Mouse (Mus musculus) cerebellum, adult 11-12 months (tissue): ENCODE results near the gene Celf2.

Experiments used
- DNase-seq: peaks from one replicate; pipeline ENCODE4 v3.0.0; 2022

Gene Celf2

DNA sequence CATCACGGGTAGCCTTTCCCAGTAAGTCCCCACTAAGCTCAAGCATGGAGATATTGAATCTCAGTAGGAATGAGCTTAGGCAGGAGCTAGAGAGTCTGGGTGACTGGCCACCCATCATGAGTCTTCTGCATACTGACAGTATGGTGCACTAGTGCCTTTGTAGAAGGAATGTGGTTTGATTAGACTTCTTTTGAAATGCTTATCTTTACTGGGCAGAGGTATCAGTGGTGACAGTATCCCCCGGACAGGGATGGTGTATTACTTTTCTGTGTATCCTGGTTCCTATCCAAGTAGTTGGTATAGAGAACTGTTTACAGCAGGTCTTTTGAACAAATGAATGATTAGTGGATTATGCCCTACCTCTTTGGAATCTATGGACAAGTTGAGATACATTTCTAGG, 973.0 kb downstream of the Celf2 start:
- no peak for DNase-seq

DNA sequence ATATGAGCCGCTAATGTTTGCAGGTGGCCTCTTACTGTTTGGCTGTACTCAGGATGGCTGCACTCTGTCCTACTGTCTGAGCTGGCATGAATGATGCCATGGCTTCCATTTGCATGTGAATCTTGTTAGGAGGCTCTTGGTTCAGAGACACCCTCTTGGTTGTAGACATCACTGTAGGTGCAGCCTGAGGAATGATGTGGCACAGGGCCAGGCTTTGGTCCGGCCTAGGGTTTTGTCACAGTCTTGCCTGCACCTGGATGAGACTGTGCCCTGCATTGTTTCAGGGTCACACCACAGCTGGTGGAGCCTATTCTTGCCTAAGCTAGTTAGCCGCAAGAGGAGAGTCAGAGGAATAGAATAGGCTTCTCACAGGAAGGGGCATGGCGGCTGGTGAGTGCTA, 977.0 kb downstream of the Celf2 start:
- no peak for DNase-seq

DNA sequence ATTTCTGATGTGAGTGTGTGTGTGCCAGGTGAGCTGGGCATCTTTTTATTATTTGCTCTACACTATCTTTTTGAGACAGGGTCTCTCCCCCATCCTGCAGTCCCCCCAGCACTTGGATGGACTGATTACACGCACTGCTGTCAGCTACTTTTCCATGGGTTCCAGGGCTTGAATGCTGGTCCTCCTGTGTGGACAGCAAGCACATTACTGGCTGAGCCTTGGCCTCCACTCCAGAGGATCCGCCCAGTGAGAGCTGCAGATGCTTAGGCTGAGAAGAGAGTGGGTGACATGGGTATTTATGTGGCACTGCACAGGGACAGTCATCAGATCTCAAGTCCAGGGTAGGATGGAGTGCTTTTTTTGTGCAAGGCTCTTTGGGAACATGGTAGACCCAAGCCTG, 981.3 kb downstream of the Celf2 start:
- DNase-seq: no peak

DNA sequence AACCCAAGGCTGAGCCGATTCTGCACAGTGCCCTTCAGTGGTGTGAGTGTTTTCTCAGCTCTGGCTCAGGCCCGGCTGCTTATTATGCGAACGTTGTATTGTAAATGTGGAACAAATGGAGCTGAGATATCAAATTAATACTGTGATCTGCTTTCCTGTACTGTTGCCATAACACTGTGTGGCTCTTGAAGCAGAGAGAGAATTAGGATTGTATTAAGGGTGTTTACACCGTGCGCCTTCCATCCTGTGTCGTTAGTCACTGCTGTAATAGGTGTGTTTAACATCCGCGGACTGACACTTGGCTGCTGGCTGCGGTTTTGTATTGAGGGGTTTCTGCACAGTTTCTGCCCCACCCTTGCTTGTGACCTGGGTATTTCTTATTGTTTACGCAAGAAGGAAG, 982.5 kb downstream of the Celf2 start:
- DNase-seq: no peak

DNA sequence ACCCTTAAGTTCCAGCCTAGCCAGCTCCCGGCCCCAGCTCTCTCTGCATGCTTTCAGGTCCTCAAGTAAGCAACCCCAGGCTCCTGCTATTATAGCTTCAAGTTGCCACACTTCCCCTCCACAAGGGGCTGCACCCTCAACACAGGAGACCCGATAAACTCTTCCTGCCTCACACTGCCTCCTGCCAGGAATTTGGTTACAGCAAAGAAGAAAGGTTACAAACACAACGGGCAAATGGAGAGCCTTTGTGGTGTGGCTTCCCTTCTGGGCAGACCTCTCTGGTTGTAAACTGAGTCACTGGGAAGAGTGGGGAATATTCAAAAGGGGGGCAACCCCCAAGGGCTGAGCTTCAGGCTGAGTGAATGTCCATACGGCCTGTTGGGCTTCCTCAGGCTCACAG, 983.1 kb downstream of the Celf2 start:
- no peak for DNase-seq

DNA sequence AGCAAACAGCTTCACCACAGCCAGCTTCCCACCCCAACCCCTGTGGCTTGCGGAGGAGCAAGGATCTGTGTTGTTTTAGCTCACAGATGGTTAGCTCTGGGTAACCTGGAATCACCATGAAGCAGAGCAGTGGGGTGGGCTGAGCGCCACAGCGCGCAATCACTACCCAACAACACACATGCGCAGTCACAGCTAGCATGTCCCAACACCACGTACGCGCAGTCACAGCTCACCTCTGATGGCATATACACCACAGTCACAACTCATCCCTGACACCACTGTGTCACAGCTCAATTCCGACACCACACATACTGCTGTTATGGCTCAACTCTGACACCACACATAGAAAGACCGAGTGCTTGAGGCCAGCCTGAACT, 985.5 kb downstream of the Celf2 start:
- DNase-seq: no peak

DNA sequence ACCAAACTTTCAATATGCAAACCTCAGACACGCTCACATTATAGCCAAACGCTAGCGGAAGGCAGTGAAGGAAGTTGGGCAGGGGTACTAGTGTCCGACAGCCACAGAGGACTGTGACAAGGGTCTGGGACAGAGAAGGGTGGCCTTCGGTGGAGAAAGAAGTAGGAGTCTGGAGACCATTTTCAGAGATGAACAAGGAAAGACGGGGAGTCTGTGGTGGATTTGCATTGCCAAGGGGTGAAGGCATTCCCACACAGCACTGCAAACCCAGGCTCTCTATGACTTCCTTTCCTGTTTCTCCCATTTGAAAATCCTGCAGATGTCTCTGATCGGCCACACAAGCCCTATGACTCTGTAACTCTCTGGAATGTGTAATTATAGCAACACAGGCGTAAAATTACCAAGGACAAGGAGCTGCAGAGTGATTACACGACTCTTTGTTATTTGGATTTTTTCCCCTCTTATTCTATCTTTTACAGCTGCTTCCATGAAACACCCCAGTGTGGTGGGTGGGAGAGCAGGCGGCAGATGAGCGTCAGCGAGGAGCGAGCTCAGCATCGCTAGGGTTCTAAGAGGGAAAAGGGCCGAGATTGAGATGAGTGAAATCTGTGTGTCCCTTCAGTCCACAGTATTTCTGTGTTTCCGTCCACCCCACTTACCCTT, 986.0 kb downstream of the Celf2 start:
- DNase-seq: no peak

DNA sequence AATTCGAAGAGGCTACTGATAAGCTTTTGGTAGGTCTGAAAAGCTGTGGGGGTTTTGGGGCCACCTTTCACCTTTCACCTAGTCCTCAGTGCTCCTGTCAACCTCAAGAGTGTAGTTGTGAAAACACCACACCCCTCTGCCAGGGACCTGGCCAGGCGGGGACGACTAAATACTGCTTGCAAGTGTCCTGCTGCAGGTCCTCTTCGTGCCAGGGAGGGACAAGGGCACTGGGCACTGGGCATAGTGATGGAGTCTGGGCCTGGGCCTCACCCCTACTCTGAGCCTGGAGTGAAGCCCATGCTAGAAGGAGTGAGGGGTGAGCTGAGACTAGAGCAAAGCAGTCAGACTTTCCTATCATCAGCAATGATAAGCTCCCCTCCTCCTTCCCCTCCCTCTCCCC, 987.0 kb downstream of the Celf2 start:
- DNase-seq: no peak

DNA sequence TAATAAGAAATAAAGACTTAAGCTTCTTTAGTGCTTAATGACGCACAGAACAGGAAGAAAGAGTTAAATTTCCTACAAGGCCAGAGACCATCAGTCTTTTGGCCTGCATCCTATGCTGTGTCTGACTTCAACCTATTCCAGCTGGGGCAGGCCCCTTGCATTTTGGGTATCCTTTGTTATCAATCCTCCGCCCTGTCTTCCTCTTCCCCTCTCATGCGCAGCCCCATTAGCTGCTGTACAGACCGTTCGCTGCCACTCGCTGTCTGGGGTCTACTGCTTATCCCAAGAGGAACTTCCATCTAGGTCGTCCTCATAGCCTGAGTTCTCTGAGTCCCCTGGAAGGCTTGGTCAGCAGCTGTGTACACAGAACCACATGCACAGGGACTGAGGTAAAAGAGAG, 996.2 kb downstream of the Celf2 start:
- no peak for DNase-seq

DNA sequence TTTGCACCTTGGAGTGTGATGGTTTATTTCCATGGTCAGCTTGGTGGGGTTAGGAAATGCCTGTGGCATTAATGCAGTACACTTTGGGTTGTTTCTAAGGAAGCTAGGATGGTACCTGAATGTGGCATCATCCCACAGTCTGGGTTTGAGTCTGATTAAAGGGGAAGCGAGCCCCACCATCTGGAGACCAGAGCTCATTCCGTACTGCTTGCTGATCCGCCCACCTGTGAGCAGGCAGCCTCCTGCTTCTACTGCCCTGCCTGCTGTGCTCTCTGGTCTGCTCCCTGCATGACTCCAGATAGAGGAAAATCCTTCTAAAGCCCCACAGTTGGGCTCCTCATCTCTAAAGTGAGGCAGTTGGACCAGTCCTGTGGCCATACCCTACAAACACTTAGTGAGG, 1002.3 kb downstream of the Celf2 start:
- DNase-seq: no peak

DNA sequence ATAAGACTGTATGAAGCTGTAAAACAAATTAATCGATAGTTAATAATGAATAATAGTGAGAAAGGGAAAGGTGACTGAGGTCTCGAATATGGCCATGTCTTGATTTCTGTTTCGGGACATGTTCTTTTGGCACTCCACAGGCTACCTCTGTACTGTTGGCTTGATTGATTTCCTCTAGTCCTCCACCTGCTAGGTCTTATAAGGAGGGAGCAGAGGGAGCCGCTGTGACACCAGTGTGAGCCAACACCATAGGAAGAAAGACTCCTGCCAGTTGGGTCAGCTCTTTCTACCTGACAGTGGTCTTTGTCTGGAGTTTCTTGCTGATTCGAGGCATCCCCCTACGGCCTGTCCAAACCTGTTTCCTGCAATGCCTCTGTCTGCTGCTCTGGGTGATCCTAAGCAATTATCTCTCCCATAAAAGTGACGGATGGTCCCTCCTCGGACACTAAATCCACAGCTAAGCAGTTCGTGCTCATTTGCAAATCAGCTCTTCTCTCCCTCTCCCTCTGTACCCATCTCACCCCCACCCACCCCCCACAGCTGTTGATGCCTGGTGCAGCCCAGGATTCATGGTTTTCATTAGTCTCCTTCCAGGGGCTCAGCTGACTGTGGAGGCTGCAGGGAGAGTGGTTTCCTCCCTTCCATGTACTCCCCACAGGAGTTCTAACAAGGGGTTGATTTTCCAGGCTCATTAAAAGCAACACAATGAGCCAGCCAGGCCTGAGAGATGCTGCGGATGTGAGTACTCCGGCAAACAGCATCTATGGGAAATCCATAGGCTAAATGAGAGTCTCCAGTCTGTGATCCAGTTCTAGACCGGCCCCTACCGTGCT, 1003.2 kb downstream of the Celf2 start:
- DNase-seq: no peak

DNA sequence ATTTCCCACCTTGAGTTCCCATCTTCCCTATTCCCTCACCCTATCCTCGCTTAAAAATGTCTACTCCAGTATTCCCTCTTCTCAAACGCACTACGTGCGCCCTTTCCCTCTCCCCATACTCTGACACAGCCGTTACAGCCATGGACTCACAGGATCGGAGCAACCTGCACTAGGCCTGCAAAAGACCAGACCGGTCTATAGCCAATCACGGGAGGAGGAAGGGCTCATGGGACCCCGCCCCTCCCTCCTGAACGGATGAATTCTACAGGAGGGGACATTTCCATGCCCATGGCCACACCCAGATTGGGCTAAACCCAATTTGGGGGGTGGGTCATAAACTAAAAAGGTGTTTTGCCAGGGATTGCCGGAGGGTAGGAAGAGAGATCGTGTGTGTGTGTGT, 1003.8 kb downstream of the Celf2 start:
- no peak for DNase-seq

DNA sequence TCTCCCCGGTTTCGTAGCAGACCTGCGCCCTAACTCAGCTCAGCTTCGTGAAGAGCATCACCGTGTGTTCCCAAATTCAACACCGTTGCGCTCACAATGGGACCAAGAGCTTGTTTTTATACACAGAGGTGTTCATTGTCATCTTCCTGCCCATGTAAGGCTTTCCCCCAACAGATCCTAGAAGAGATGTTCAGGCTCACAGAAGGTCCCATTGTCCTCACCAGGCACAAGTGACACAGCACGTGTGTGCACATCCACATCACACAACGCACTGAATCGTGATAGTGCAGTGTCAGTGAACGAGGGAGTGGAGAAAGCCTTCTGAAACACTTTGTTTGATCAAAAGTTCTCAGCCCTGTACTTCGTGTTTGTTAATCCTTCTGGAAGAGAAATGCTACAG, 1011.3 kb downstream of the Celf2 start:
- no peak for DNase-seq

DNA sequence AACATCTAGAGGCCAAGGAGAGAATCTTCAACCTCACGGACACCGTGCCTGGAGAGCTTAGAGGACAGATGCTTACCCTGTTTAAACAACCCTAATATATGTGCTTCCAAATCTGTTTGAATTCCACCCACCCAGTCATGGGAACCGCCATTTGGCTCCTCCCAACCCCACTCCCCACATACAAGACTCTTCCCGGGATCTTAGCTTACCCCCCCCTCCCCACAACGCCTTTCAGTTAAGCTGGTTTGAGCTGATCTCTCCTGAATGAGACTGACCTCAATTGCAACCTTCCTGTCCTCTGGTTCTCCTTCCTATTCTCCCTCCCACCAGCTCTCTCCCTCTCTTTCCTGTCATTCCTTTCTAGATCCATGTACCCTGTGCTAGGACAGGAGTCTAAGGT, 1011.7 kb downstream of the Celf2 start:
- DNase-seq: no peak

DNA sequence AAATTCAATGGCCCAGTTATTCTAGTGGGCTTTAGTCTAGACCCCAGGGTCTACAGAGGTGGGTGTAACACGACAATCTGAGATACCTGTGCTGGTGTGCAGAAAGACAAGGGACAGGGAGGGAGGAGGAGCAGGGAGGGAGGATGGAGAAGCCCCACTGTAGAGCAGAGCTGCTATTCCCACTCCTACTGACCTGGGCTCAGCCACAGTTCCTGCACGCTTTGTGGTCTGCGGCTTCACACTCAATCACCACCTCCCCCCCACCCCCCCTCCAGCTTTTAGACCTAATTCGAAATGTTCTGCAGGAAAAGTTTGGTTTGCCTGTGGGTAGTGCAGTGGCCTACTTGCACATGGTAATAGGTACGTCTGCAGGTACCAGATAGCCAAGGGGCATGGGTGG, 1015.5 kb downstream of the Celf2 start:
- no peak for DNase-seq

DNA sequence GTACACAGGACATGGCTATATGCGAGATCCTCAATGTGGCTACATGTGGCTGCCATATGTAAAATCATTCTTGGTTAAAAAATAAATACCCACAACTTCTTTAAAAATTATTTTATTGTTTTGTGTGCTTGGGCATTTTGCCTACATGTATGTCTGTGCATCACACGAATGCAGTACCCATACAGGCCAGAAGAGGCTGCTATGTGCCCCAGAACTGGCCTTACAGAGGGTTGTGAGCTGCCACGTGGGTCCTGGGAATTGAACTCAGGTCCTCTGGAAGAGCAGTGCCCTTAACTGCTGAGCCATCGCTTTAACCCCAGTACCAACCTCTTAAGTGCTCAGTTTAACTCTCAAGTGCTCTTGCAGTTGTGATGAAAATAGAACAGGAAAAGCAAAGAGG, 1018.5 kb downstream of the Celf2 start:
- DNase-seq: no peak

DNA sequence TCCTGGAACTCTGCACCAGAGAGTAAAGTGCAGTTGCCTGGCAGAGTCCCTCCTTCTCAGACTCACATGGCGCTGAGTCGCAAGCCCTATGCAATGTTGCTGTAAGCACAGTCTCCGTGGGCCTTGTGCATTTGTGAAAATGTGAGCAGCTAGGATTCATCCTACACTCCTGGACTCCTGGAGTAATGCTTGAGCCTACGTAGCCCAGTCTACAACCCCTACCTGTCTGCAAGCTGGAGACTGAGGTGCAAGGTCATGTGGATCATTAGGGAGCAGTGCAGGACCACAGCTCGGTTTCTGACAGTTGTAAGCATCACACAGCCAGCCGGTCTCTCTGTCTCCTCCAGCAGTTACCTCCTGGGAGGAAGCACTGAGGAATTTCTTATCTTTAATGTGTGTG, 1019.3 kb downstream of the Celf2 start:
- DNase-seq: no peak
